Mouse (Mus musculus) hindbrain, embryonic 12.5 days (tissue): ENCODE data around the gene Patj. TPM values are rescaled to one million over a fixed set of nuclear protein-coding genes. Genes with fewer than 3 reads are reported as not detected.
"Not testable (repeated sequence)": the region's sequence is repeated elsewhere in the genome, so short reads cannot be mapped to it uniquely, and the experiment has no call there.

ENCODE experiments used
- ATAC-seq: fragments of 200-750 bp; cut with Nextera tagmentation; 2 replicates; pipeline ENCODE4 v1.8.0; 2017; ENCODE audit warnings: moderate TSS enrichment; ENCODE audit not compliant: low FRiP score
- H3K27ac ChIP-seq: fragments of 300-500 bp; sonication (generic); 2 replicates; pipeline ENCODE4 v1.5.1; 2016; ENCODE audit warnings: mild to moderate bottlenecking
- H3K27me3 ChIP-seq: fragments of 300-500 bp; sonication (generic); 2 replicates; pipeline ENCODE4 v1.6.1; 2016; ENCODE audit warnings: mild to moderate bottlenecking
- H3K36me3 ChIP-seq: fragments of 300-500 bp; sonication (generic); 2 replicates; pipeline ENCODE4 v1.6.1; 2016; ENCODE audit warnings: mild to moderate bottlenecking
- H3K4me1 ChIP-seq: fragments of 300-500 bp; sonication (generic); 2 replicates; pipeline ENCODE4 v1.6.1; 2016
- H3K4me2 ChIP-seq: fragments of 300-500 bp; sonication (generic); replicated peaks from 2 replicates; pipeline ENCODE4 v1.6.1; 2016; ENCODE audit warnings: mild to moderate bottlenecking
- H3K4me3 ChIP-seq: fragments of 300-500 bp; sonication (generic); 2 replicates; pipeline ENCODE4 v1.5.1; 2016; ENCODE audit warnings: mild to moderate bottlenecking
- H3K9ac ChIP-seq: fragments of 300-500 bp; sonication (generic); 2 replicates; pipeline ENCODE4 v1.6.1; 2016; ENCODE audit warnings: mild to moderate bottlenecking, moderate library complexity
- H3K9me3 ChIP-seq: fragments of 300-500 bp; sonication (generic); replicated peaks from 2 replicates; pipeline ENCODE4 v1.6.1; 2016; ENCODE audit warnings: mild to moderate bottlenecking
- WGBS: fragments of 180-500 bp; shearing (Covaris S2); methylation state at CpG from one replicate; pipeline ENCODE4 v1.1.7; 2016; 5-methylcytosine and 5-hydroxymethylcytosine counted together
- polyA plus RNA-seq: library from polyadenylated mRNA; unstranded; fragments of >200 nt; fragmentation: Nextera tagmentation; extraction: Ambion mirVana; gene quantifications from 2 replicates; pipeline ENCODE4 v1.2.1, GENCODE M21; 2016

The Patj gene
- polyA plus RNA-seq, 1 experiment from 2014 or later: 14.9 TPM

GRCm38 (mm10) chr4:98404412-98404811, 8.8 kb downstream of the Patj start:
- H3K9ac ChIP-seq: no peak overlapping the region
- no peak overlapping the region for H3K4me2 ChIP-seq
- H3K27me3 ChIP-seq: no peaks in the 10 kb centered on the region
- 91% methylated on average over 6 of the region's 6 CpGs for WGBS
- no peaks in the 10 kb centered on the region for H3K36me3 ChIP-seq
- H3K27ac ChIP-seq: no peak overlapping the region
- H3K4me3 ChIP-seq: no peak overlapping the region
- ATAC-seq: no peak
- no peaks in the 10 kb centered on the region for H3K4me1 ChIP-seq
- H3K9me3 ChIP-seq: no peaks in the 10 kb centered on the region

GRCm38 (mm10) chr4:98408455-98408854, 12.9 kb downstream of the Patj start:
- Histone ChIP-seq H3K9me3 (no peaks in the 10 kb centered on the region), H3K4me3 (no peak overlapping the region), H3K9ac (no peak overlapping the region), H3K36me3 (0 out of 2 replicates have a peak, but pooled peaks cover 3% of the 10 kb centered on the region), H3K27me3 (no peaks in the 10 kb centered on the region), H3K4me2 (no peak overlapping the region), H3K27ac (no peak overlapping the region), H3K4me1 (no peaks in the 10 kb centered on the region)
- 96% methylated on average over 4 of the region's 4 CpGs for WGBS
- no peak for ATAC-seq

DNA sequence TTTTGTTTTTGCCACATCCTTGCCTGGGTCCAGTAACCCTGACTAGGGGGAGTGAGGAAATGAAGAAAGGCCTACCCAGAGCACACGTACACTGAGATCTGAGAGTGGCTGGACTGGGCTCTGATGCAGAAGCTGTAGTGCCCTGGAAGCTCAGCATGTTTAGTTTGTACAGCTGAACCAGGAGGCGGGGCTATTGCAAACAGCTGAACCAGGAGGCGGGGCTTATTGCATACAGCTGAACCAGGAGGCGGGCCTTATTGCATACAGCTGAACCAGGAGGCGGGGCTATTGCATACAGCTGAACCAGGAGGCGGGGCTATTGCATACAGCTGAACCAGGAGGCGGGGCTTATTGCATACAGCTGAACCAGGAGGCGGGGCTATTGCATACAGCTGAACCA, 19.6 kb downstream of the Patj start:
- not testable (repeated sequence) for H3K36me3 ChIP-seq, ATAC-seq, H3K4me3 ChIP-seq, H3K4me1 ChIP-seq, H3K9me3 ChIP-seq, H3K9ac ChIP-seq, H3K27ac ChIP-seq, H3K27me3 ChIP-seq, H3K4me2 ChIP-seq
- WGBS: 90% methylated on average over 8 of the region's 8 CpGs

DNA sequence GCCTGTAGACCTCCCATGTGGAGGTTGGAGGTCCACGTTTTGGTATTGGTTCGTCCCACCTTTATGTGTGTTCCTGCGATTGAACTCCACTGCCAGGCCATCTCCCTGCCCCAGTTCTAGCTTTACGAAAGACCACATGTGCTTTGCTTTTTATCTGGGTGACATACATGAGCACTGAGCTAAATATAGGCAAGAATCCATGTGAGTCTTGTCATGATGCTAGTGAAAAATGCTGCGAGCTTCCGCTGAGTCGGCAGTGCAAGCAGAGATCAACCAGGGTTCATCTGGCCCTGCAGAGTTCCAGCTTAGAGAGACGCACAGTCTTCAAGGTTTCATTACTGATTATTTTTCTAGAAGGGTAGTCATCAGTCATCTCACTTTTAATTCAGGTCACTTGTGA, 32.8 kb downstream of the Patj start:
- no peak overlapping the region for H3K4me2 ChIP-seq
- 0 out of 2 replicates have a peak, but pooled peaks cover 3% of the 10 kb centered on the region for H3K36me3 ChIP-seq
- H3K27ac ChIP-seq: no peak overlapping the region
- 82% methylated on average over 8 of the region's 8 CpGs for WGBS
- no peaks in the 10 kb centered on the region for H3K4me1 ChIP-seq
- no peaks in the 10 kb centered on the region for H3K9me3 ChIP-seq
- no peak overlapping the region for H3K9ac ChIP-seq
- ATAC-seq: no peak
- H3K4me3 ChIP-seq: no peak overlapping the region
- no peaks in the 10 kb centered on the region for H3K27me3 ChIP-seq

DNA sequence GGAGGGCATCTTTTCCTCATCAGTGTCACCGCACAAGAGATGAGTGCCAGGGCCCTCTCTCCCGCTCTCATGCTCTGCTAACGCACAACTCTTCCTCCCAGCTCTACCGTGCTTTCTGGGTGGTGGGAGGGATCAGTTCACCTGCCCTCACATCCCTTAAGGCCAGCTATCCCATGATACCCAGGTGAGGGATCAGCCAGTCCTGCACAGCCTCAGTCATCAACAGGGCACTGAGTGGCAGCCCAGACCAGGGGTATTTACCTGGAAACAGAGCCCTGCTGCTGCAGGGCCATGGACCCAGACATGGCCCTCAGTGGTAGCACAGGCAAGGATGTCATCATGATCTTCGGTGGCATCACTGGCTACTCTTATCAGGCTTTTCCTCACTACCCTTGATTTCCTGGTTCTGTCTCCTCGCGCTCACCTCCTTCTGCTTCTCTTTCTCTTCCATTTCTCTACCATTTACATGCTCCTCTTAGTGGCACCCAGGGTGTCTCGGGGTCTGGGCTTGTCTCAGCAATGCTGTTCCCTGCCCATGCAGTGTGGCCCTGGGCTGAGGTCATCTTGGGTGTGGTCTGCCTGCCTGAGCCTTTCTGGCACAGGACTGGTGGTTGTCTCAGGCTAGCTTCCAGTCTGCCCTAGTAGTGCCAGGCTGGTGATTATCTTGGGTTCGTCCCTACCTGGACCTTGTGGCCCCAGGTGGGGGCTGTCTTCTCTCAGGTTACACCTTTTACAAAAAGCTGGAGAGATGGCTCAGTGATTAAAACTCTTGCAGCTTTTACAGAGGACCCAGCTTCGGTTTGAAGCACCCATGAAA, 40.3 kb downstream of the Patj start:
- no peaks in the 10 kb centered on the region for H3K27me3 ChIP-seq
- no peak overlapping the region for H3K9ac ChIP-seq
- no peak overlapping the region for H3K4me2 ChIP-seq
- 0 out of 2 replicates have a peak, but pooled peaks cover 3% of the 10 kb centered on the region for H3K36me3 ChIP-seq
- no peak overlapping the region for H3K27ac ChIP-seq
- 89% methylated on average over 10 of the region's 10 CpGs for WGBS
- H3K4me3 ChIP-seq: no peak overlapping the region
- no peak for ATAC-seq
- peaks cover 6% of the 10 kb centered on the region; the same call in 1 of the 2 replicates for H3K4me1 ChIP-seq
- no peaks in the 10 kb centered on the region for H3K9me3 ChIP-seq

DNA sequence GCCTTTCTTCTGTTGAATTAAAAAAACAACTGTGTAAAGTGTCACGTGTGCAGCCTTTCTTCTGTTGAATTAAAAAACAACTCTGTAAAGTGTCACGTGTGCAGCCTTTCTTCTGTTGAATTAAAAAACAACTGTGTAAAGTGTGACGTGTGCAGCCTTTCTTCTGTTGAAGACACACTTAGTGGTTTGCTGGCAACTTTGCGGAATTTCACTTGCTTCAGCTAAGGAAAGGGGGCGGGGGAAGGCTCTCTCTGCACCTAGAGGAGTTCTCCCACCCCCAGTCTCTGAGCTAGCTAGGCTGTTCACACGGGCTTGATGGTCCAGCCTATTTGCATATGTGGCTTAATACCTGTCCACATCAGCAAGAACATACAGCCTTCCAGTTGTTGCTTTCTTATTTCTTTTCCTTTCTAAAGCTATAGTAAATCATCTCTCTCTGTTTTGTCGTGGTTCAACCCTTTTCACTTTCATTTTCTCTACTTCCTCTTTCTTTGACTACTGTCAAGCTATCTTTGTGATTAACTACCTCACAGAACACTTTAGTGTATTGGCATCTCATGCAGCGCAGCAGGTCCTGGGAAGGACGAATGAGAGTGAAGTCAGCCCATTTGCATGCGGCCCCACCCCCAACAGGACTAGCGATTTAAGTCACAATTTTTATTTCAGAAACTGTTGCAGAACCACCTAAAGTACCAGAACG, 41.2 kb downstream of the Patj start:
- no peak for ATAC-seq
- Histone ChIP-seq H3K9me3 (no peaks in the 10 kb centered on the region), H3K4me2 (no peak overlapping the region), H3K27ac (no peak overlapping the region), H3K27me3 (no peaks in the 10 kb centered on the region), H3K36me3 (no peaks in the 10 kb centered on the region), H3K4me1 (peaks cover 6% of the 10 kb centered on the region; the same call in 1 of the 2 replicates), H3K4me3 (no peak overlapping the region), H3K9ac (no peak overlapping the region)
- 74% methylated on average over 12 of the region's 12 CpGs for WGBS

GRCm38 (mm10) chr4:98439261-98440005, 43.8 kb downstream of the Patj start:
- H3K27ac ChIP-seq: no peak overlapping the region; the same call in 1 of the 2 replicates
- H3K27me3 ChIP-seq: no peaks in the 10 kb centered on the region
- H3K9me3 ChIP-seq: no peaks in the 10 kb centered on the region
- H3K4me2 ChIP-seq: no peak overlapping the region
- peaks cover 6% of the 10 kb centered on the region; the same call in 1 of the 2 replicates for H3K4me1 ChIP-seq
- ATAC-seq: no peak
- no peak overlapping the region for H3K9ac ChIP-seq
- no peak overlapping the region for H3K4me3 ChIP-seq
- H3K36me3 ChIP-seq: no peaks in the 10 kb centered on the region
- 86% methylated on average over 8 of the region's 8 CpGs for WGBS

DNA sequence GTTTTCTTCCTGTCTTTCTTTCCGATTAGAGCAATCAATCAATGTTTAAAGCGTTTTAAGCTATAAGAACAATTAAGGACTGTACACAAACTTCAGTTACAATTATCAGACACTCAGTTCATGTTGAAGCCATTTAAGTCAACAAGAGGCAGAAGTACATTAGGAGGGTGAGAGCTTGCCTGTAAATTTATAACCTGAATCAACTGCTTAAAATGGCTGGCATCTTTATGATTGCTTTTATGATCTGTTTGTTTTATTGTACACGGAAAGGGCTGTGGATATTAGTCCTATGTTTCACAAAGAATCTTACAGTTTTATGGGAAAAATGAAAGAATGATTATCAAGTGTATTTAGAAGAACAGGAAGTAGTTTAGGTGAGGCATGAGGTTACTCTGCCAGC, 45.7 kb downstream of the Patj start:
- H3K4me1 ChIP-seq: peaks cover 6% of the 10 kb centered on the region; the same call in 1 of the 2 replicates
- H3K9ac ChIP-seq: no peak overlapping the region
- no peak overlapping the region for H3K27ac ChIP-seq
- no peak overlapping the region for H3K4me2 ChIP-seq
- 85% methylated on average over 3 of the region's 3 CpGs for WGBS
- no peaks in the 10 kb centered on the region for H3K36me3 ChIP-seq
- ATAC-seq: no peak
- no peaks in the 10 kb centered on the region for H3K27me3 ChIP-seq
- H3K9me3 ChIP-seq: no peaks in the 10 kb centered on the region
- H3K4me3 ChIP-seq: no peak overlapping the region

DNA sequence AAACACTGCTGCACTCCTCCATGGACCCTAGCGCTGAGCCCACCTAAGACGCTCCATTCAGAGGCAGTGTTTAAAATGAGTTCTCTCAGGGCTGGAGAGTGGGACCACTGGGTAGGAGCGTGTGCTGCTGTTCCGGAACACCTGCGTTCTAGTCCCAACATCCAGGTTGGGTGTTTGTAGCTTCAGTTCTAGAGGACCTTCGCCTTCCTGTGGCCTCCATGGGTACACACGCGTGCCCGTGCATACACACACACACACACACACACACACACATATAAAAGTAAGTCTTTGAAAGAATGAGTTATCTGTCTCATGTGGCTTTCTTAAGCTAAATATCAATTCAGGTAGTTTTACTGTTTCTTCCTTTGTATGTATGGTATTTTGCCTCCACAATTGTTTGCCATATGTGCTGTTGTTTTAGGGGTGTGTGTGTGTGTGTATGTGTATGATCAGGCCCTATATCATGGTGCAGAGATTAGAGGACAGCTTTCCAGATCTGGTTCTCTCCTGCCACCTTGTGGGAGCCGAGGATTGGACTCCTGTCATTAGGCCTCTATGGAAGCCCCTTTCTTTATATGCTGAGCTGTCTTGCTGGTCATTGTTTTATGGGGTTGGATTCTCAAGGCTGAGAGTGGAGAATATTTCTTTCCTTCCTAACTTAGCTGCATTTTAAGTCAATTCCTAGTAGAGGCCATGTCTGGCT, 49.0 kb downstream of the Patj start:
- peaks cover 3% of the 10 kb centered on the region; the same call in 1 of the 2 replicates for H3K4me1 ChIP-seq
- no peaks in the 10 kb centered on the region for H3K9me3 ChIP-seq
- ATAC-seq: peak; percentile 89
- 85% methylated on average over 10 of the region's 10 CpGs for WGBS
- no peaks in the 10 kb centered on the region for H3K27me3 ChIP-seq
- no peak overlapping the region for H3K27ac ChIP-seq
- no peak overlapping the region for H3K4me2 ChIP-seq
- H3K36me3 ChIP-seq: no peaks in the 10 kb centered on the region
- H3K4me3 ChIP-seq: no peak overlapping the region
- no peak overlapping the region for H3K9ac ChIP-seq

- Histone ChIP-seq H3K27ac (no peak overlapping the region), H3K4me1 (no peaks in the 10 kb centered on the region), H3K4me2 (no peak overlapping the region), H3K4me3 (no peak overlapping the region), H3K9me3 (no peaks in the 10 kb centered on the region), H3K9ac (no peak overlapping the region), H3K27me3 (no peaks in the 10 kb centered on the region), H3K36me3 (no peaks in the 10 kb centered on the region)
- WGBS: 78% methylated on average over 4 of the region's 4 CpGs
- ATAC-seq: no peak
Observed at GRCm38 (mm10) chr4:98449564-98450263, 54.1 kb downstream of the Patj start.

- Histone ChIP-seq H3K4me3 (no peak overlapping the region), H3K4me1 (no peaks in the 10 kb centered on the region), H3K9me3 (no peaks in the 10 kb centered on the region), H3K9ac (no peak overlapping the region), H3K27ac (no peak overlapping the region), H3K4me2 (no peak overlapping the region), H3K27me3 (no peaks in the 10 kb centered on the region), H3K36me3 (no peaks in the 10 kb centered on the region)
- WGBS: 89% methylated on average over 11 of the region's 11 CpGs
- ATAC-seq: no peak
Observed at GRCm38 (mm10) chr4:98450308-98450707, 54.7 kb downstream of the Patj start.
